Mouse (Mus musculus) ES-E14 (cell line): ENCODE data around the gene Olfml1.

Experiments used
- HCFC1 ChIP-seq: IDR thresholded peaks from 2 replicates; pipeline ENCODE4 v1.6.1; 2012; ENCODE audit warnings: low read length, inconsistent platforms, borderline replicate concordance; ENCODE audit not compliant: insufficient read depth
- MAFK ChIP-seq: IDR thresholded peaks from 2 replicates; pipeline ENCODE4 v1.6.1; 2014; ENCODE audit warnings: mild to moderate bottlenecking, low read depth, low read length, inconsistent platforms; ENCODE audit not compliant: insufficient read depth
- ZNF384 ChIP-seq: IDR thresholded peaks from 2 replicates; pipeline ENCODE4 v1.6.1; 2012; ENCODE audit warnings: low read depth, low read length, inconsistent platforms

GRCm38 (mm10) chr7:107519256-107520025 is 47.8 kb upstream of the Olfml1 start:
- TF ChIP-seq ZNF384, result no peak
- TF ChIP-seq HCFC1, result no peak
- no peak for TF ChIP-seq MAFK
